Mouse (Mus musculus): ENCODE results near the gene Foxk1. TPM values are rescaled to one million over a fixed set of nuclear protein-coding genes. Genes with fewer than 3 reads are reported as not detected.

The Foxk1 gene
- total RNA-seq, 1 experiment, result 10.7 TPM

- no peak for DNase-seq (ENCODE audit: low read depth, low spot score)
- in situ Hi-C loops (cut with MboI; ENCODE audit: low sequenced_read_pairs in 2 of 2, unreplicated experiment in 2 of 2), result loop anchor here (5.0 kb wide), 1 partner anchor 36 kb away; no protein-coding TSS in a partner anchor
- H3K9ac ChIP-seq (ENCODE audit: insufficient read depth, low read depth, low read length, poor library complexity, severe bottlenecking), result no peak overlapping the region
- no peak overlapping the region for H3K4me3 ChIP-seq (ENCODE audit: insufficient read depth in 1 of 2, low read depth in 1 of 2, low read length in 2 of 2, poor library complexity in 1 of 2, severe bottlenecking in 1 of 2)
- H3K4me1 ChIP-seq (ENCODE audit: control insufficient read depth in 2 of 2, insufficient read depth in 2 of 2, low read length in 2 of 2, poor library complexity in 1 of 2), result peaks cover 2 to 35% of the 10 kb centered on the region in 2 experiments; a peak in 1 of 4 replicates
- TF ChIP-seq ZNF384 (IDR thresholded peaks at IDR 0.05; ENCODE audit: low read depth, low read length), result no peak
- TF ChIP-seq ZC3H11A (IDR thresholded peaks at IDR 0.05; ENCODE audit: borderline replicate concordance, low read depth, low read length), result no peak
- no peak for TF ChIP-seq HCFC1 (IDR thresholded peaks at IDR 0.05; ENCODE audit: borderline replicate concordance, insufficient read depth, low read length)
- TF ChIP-seq MAFK (IDR thresholded peaks at IDR 0.05; ENCODE audit: insufficient read depth, low read depth, low read length), result no peak
- no peak for TF ChIP-seq CHD2 (IDR thresholded peaks at IDR 0.05; ENCODE audit: low read depth, low read length)
- no peaks in the 10 kb centered on the region for H3K9me3 ChIP-seq (ENCODE audit: control insufficient read depth, insufficient read depth, low read depth, low read length)
- H3K27ac ChIP-seq (ENCODE audit: insufficient read depth, low read depth, low read length, poor library complexity, severe bottlenecking), result no peak overlapping the region
- peaks cover 22% of the 10 kb centered on the region; the same call in 1 of the 2 replicates for H3K36me3 ChIP-seq (ENCODE audit: control insufficient read depth, insufficient read depth, low read length, poor library complexity, severe bottlenecking)
These were observed 2.4 kb downstream of the Foxk1 start for GRCm38 (mm10) chr5:142403694-142404093.

GRCm38 (mm10) chr5:142404307-142404706, 3.0 kb downstream of the Foxk1 start:
- no peak overlapping the region for H3K4me3 ChIP-seq (ENCODE audit: insufficient read depth in 1 of 2, low read depth in 1 of 2, low read length in 2 of 2, poor library complexity in 1 of 2, severe bottlenecking in 1 of 2)
- in situ Hi-C loops (cut with MboI; ENCODE audit: low sequenced_read_pairs in 2 of 2, unreplicated experiment in 2 of 2), result loop anchor here (5.0 kb wide), 1 partner anchor 37 kb away; no protein-coding TSS in a partner anchor
- H3K27ac ChIP-seq (ENCODE audit: insufficient read depth, low read depth, low read length, poor library complexity, severe bottlenecking), result no peak overlapping the region

GRCm38 (mm10) chr5:142405426-142405825, 4.1 kb downstream of the Foxk1 start:
- H3K36me3 ChIP-seq (ENCODE audit: control insufficient read depth, insufficient read depth, low read length, poor library complexity, severe bottlenecking), result peaks cover 22% of the 10 kb centered on the region; the same call in 1 of the 2 replicates
- TF ChIP-seq MAFK (IDR thresholded peaks at IDR 0.05; ENCODE audit: insufficient read depth, low read depth, low read length), result no peak
- TF ChIP-seq CHD2 (IDR thresholded peaks at IDR 0.05; ENCODE audit: low read depth, low read length), result no peak
- TF ChIP-seq ZC3H11A (IDR thresholded peaks at IDR 0.05; ENCODE audit: borderline replicate concordance, low read depth, low read length), result no peak
- no peak overlapping the region for H3K27ac ChIP-seq (ENCODE audit: insufficient read depth, low read depth, low read length, poor library complexity, severe bottlenecking)
- no peak for DNase-seq (ENCODE audit: low read depth, low spot score)
- no peaks in the 10 kb centered on the region for H3K9me3 ChIP-seq (ENCODE audit: control insufficient read depth, insufficient read depth, low read depth, low read length)
- in situ Hi-C loops (cut with MboI; ENCODE audit: low sequenced_read_pairs in 2 of 2, unreplicated experiment in 2 of 2), result no loop called here
- no peak overlapping the region for H3K4me3 ChIP-seq (ENCODE audit: insufficient read depth in 1 of 2, low read depth in 1 of 2, low read length in 2 of 2, poor library complexity in 1 of 2, severe bottlenecking in 1 of 2)
- peaks cover 2 to 39% of the 10 kb centered on the region in 2 experiments; a peak in 1 of 4 replicates for H3K4me1 ChIP-seq (ENCODE audit: control insufficient read depth in 2 of 2, insufficient read depth in 2 of 2, low read length in 2 of 2, poor library complexity in 1 of 2)
- no peak overlapping the region for H3K9ac ChIP-seq (ENCODE audit: insufficient read depth, low read depth, low read length, poor library complexity, severe bottlenecking)

More at GRCm38 (mm10) chr5:142404307-142404706, 3.0 kb downstream of the Foxk1 start:
- no peak overlapping the region for H3K9ac ChIP-seq (ENCODE audit: insufficient read depth, low read depth, low read length, poor library complexity, severe bottlenecking)
- DNase-seq (ENCODE audit: low read depth, low spot score), result no peak
- H3K4me1 ChIP-seq (ENCODE audit: control insufficient read depth in 2 of 2, insufficient read depth in 2 of 2, low read length in 2 of 2, poor library complexity in 1 of 2), result peaks cover 2 to 35% of the 10 kb centered on the region in 2 experiments; a peak in 1 of 4 replicates
- no peaks in the 10 kb centered on the region for H3K9me3 ChIP-seq (ENCODE audit: control insufficient read depth, insufficient read depth, low read depth, low read length)
- TF ChIP-seq MAFK (IDR thresholded peaks at IDR 0.05; ENCODE audit: insufficient read depth, low read depth, low read length) (no peak), CHD2 (IDR thresholded peaks at IDR 0.05; ENCODE audit: low read depth, low read length) (no peak), ZC3H11A (IDR thresholded peaks at IDR 0.05; ENCODE audit: borderline replicate concordance, low read depth, low read length) (no peak), ZNF384 (IDR thresholded peaks at IDR 0.05; ENCODE audit: low read depth, low read length) (no peak)
- H3K36me3 ChIP-seq (ENCODE audit: control insufficient read depth, insufficient read depth, low read length, poor library complexity, severe bottlenecking), result peaks cover 22% of the 10 kb centered on the region; the same call in 1 of the 2 replicates

DNA sequence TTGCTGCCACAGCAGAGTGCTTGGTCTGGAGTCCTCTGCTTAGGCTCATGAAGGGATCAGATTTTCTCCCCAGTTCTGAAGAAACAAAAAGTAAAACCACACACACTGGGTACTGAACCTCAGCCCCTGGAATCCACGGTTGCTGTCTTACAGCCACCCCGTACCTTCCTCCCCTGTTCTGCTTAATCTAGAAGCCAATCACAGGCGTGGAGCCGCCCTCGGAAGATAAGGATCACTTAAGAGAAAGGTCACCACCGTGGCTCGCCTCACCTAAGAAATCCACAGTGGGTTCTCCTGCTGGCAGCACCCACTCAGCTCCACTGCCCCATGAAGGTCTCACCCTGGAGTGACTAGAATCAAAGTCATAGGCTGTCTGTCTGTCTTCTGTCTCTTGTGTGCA, 5.1 kb downstream of the Foxk1 start:
- in situ Hi-C loops (cut with MboI; ENCODE audit: low sequenced_read_pairs in 2 of 2, unreplicated experiment in 2 of 2), result no loop called here
- no peak overlapping the region for H3K4me3 ChIP-seq (ENCODE audit: insufficient read depth in 1 of 2, low read depth in 1 of 2, low read length in 2 of 2, poor library complexity in 1 of 2, severe bottlenecking in 1 of 2)
- no peak for TF ChIP-seq ZC3H11A (IDR thresholded peaks at IDR 0.05; ENCODE audit: borderline replicate concordance, low read depth, low read length)
- TF ChIP-seq HCFC1 (IDR thresholded peaks at IDR 0.05; ENCODE audit: borderline replicate concordance, insufficient read depth, low read length), result no peak
- no peak for TF ChIP-seq ZNF384 (IDR thresholded peaks at IDR 0.05; ENCODE audit: low read depth, low read length)
- TF ChIP-seq MAFK (IDR thresholded peaks at IDR 0.05; ENCODE audit: insufficient read depth, low read depth, low read length), result no peak
- no peak for TF ChIP-seq CHD2 (IDR thresholded peaks at IDR 0.05; ENCODE audit: low read depth, low read length)
- no peaks in the 10 kb centered on the region for H3K9me3 ChIP-seq (ENCODE audit: control insufficient read depth, insufficient read depth, low read depth, low read length)
- H3K4me1 ChIP-seq (ENCODE audit: control insufficient read depth in 2 of 2, insufficient read depth in 2 of 2, low read length in 2 of 2, poor library complexity in 1 of 2), result peaks cover 0 to 41% of the 10 kb centered on the region in 2 experiments; a peak in 1 of 4 replicates
- H3K9ac ChIP-seq (ENCODE audit: insufficient read depth, low read depth, low read length, poor library complexity, severe bottlenecking), result no peak overlapping the region
- H3K36me3 ChIP-seq (ENCODE audit: control insufficient read depth, insufficient read depth, low read length, poor library complexity, severe bottlenecking), result peaks cover 22% of the 10 kb centered on the region; the same call in 1 of the 2 replicates
- no peak overlapping the region for H3K27ac ChIP-seq (ENCODE audit: insufficient read depth, low read depth, low read length, poor library complexity, severe bottlenecking)
- no peak for DNase-seq (ENCODE audit: low read depth, low spot score)
